ENCODE assay signal across 29 mouse cellular contexts in the genomic region with DNA sequence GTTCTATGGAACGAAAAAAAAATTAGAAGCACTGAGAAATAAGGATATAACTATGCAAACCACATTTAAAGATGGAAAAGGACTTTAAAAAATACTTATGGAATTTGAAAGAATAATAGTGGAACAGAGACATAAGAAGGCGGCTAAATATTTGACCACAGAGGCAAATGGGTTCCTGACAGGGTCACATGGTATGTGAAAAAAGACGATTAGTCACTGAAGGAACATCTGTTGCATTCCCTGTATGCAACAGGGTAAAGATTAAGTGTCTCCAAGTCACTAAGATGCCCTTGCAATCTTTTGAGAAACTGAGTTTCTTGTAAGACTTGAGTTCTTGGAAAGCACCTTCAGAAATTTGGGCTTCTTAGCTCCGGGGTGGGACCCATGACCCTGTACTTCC. TPM values are rescaled to one million over a fixed set of nuclear protein-coding genes. Genes with fewer than 3 reads are reported as not detected.
DNase-seq lines count a peak whose midpoint lies in the region; ATAC-seq and TF ChIP-seq lines count a peak whose summit lies in the region.
"Had no signal": no experiment of that assay in that cellular context is flagged by ENCODE, and none has a peak within 500 bp of the region (broad histone marks: within the 10 kb centered on the region; RNA-seq: fewer than 3 reads in every experiment).

No protein-coding gene starts in this region.

- WGBS in embryonic facial prominence, embryonic 15.5 days: 56% methylated on average over 4 of the region's 4 CpGs

- TF ChIP-seq CTCF in CH12.LX (conservative IDR thresholded peaks at IDR 0.05 in 1 of 2, IDR thresholded peaks at IDR 0.05 in 1 of 2; ENCODE audit: low read depth in 2 of 2, low read length in 2 of 2): no peak

- no peaks in the 10 kb centered on the region for H3K27me3 ChIP-seq in CH12.LX (replicated peaks)
- no peaks in the 10 kb centered on the region for H3K27me3 ChIP-seq in embryonic facial prominence, embryonic 15.5 days
- H3K27me3 ChIP-seq: embryonic facial prominence, embryonic 12.5 days; forebrain, embryonic 13.5 days; heart, embryonic 12.5 days; heart, embryonic 15.5 days; hindbrain, embryonic 15.5 days; intestine, embryonic 15.5 days had no signal

- TF ChIP-seq EP300 in CH12.LX (IDR thresholded peaks at IDR 0.05; ENCODE audit: low read length): no peak

- dilution Hi-C loops in CH12.LX (cut with MboI; ENCODE audit: extremely low pct_ligation_motif_present, extremely low pct_unique_long_range_greater_than_20kb, low sequenced_read_pairs): no loop called here

- no peak overlapping the region for H3K27ac ChIP-seq in CH12.LX (ENCODE audit: insufficient read depth, low read depth)
- peak overlapping the region; percentile 72; the same call in 1 of the 2 replicates for H3K27ac ChIP-seq in embryonic facial prominence, embryonic 15.5 days (replicated peaks)
- H3K27ac ChIP-seq: embryonic facial prominence, embryonic 12.5 days; forebrain, embryonic 13.5 days; gastrocnemius, adult 2 months; heart, embryonic 15.5 days; hindbrain, embryonic 12.5 days; hindbrain, embryonic 15.5 days; intestine, embryonic 15.5 days had no signal

- TF ChIP-seq POLR2A in CH12.LX (IDR thresholded peaks at IDR 0.05; ENCODE audit: low read depth, low read length): no peak

- H3K4me3 ChIP-seq in CH12.LX (replicated peaks in 1 of 3; ENCODE audit: low read depth in 2 of 3, low read length in 2 of 3, poor library complexity in 1 of 3): no peak overlapping the region
- no peak overlapping the region for H3K4me3 ChIP-seq in embryonic facial prominence, embryonic 15.5 days (replicated peaks)
- H3K4me3 ChIP-seq: embryonic facial prominence, embryonic 12.5 days; erythroblast, embryonic 14.5 days; forebrain, embryonic 13.5 days; gastrocnemius, adult 2 months; heart, embryonic 12.5 days; heart, embryonic 15.5 days; hindbrain, embryonic 12.5 days; hindbrain, embryonic 15.5 days; intestine, embryonic 15.5 days had no signal

- intact Hi-C loops in heart, postnatal 36 days (cut with DNase I): no loop called here

- peaks cover 20 to 32% of the 10 kb centered on the region in 2 experiments for H3K4me1 ChIP-seq in CH12.LX (ENCODE audit: control insufficient read depth in 1 of 2, insufficient read depth in 2 of 2)
- peaks cover 13% of the 10 kb centered on the region; the same call in 1 of the 2 replicates for H3K4me1 ChIP-seq in embryonic facial prominence, embryonic 15.5 days
- H3K4me1 ChIP-seq: embryonic facial prominence, embryonic 12.5 days; forebrain, embryonic 13.5 days; heart, embryonic 12.5 days; heart, embryonic 15.5 days; hindbrain, embryonic 12.5 days; hindbrain, embryonic 15.5 days; intestine, embryonic 15.5 days had no signal

- H3K36me3 ChIP-seq in CH12.LX (replicated peaks in 1 of 2; ENCODE audit: control insufficient read depth in 1 of 2, insufficient read depth in 1 of 2, low read length in 1 of 2): no peaks in the 10 kb centered on the region
- H3K36me3 ChIP-seq in embryonic facial prominence, embryonic 15.5 days: no peaks in the 10 kb centered on the region
- H3K36me3 ChIP-seq: embryonic facial prominence, embryonic 12.5 days; heart, embryonic 12.5 days; heart, embryonic 15.5 days; hindbrain, embryonic 12.5 days; hindbrain, embryonic 15.5 days; intestine, embryonic 15.5 days had no signal

- no peak overlapping the region for H3K4me2 ChIP-seq in CH12.LX (ENCODE audit: insufficient read depth, low read depth, poor library complexity, severe bottlenecking)
- H3K4me2 ChIP-seq in embryonic facial prominence, embryonic 15.5 days (replicated peaks): no peak overlapping the region
- H3K4me2 ChIP-seq: embryonic facial prominence, embryonic 12.5 days; forebrain, embryonic 13.5 days; heart, embryonic 12.5 days; heart, embryonic 15.5 days; hindbrain, embryonic 12.5 days; hindbrain, embryonic 15.5 days; intestine, embryonic 15.5 days had no signal

- no peak for ATAC-seq in embryonic facial prominence, embryonic 15.5 days (ENCODE audit: insufficient number of reproducible peaks, low FRiP score, low TSS enrichment, low read depth)
- ATAC-seq: forebrain, embryonic 13.5 days; forebrain, embryonic 16.5 days; intestine, embryonic 15.5 days had no signal

- no peak for TF ChIP-seq RAD21 in CH12.LX (IDR thresholded peaks at IDR 0.05; ENCODE audit: low read depth, low read length)

- no peak overlapping the region for H3K9ac ChIP-seq in CH12.LX (ENCODE audit: insufficient read depth, low read depth)
- H3K9ac ChIP-seq in embryonic facial prominence, embryonic 15.5 days: no peak overlapping the region
- H3K9ac ChIP-seq: embryonic facial prominence, embryonic 12.5 days; forebrain, embryonic 13.5 days; heart, embryonic 12.5 days; heart, embryonic 15.5 days; hindbrain, embryonic 12.5 days; hindbrain, embryonic 15.5 days; intestine, embryonic 15.5 days had no signal

- DNase-seq in heart, adult 11 months: peak; percentile 17
- DNase-seq in heart, postnatal 36 days: no peak
- no peak for DNase-seq in CH12.LX (ENCODE audit: extremely low read depth)
- no peak for DNase-seq in right cerebral cortex, postnatal 14 days
- no peak for DNase-seq in gastrocnemius, adult 18-20 months (ENCODE audit: low spot score)
- no peak for DNase-seq in layer of hippocampus, adult 9-10 months (ENCODE audit: low spot score)
- DNase-seq: adrenal gland, postnatal 10 days; adrenal gland, postnatal 36 days; cerebellum, adult 18-20 months; cerebellum, adult 9-10 months; cerebellum, postnatal 14 days; gastrocnemius, adult 2 months; gastrocnemius, postnatal 14 days; heart, adult 18-20 months; heart, postnatal 10 days; heart, postnatal 4 days; kidney, adult 11 months; kidney, adult 8-10 months had no signal

- H3K79me2 ChIP-seq in CH12.LX (replicated peaks; ENCODE audit: control insufficient read depth, extremely low read depth, insufficient read depth, poor library complexity, severe bottlenecking): no peaks in the 10 kb centered on the region

- in situ Hi-C loops in CH12.LX (cut with MboI; ENCODE audit: low pct_ligation_motif_present, low pct_unique_long_range_greater_than_20kb, low sequenced_read_pairs): no loop called here

- no peaks in the 10 kb centered on the region for H3K9me3 ChIP-seq in CH12.LX (replicated peaks; ENCODE audit: low read length)
- no peaks in the 10 kb centered on the region for H3K9me3 ChIP-seq in embryonic facial prominence, embryonic 15.5 days (replicated peaks)
- H3K9me3 ChIP-seq: embryonic facial prominence, embryonic 12.5 days; forebrain, embryonic 13.5 days; heart, embryonic 12.5 days; heart, embryonic 15.5 days; hindbrain, embryonic 12.5 days; hindbrain, embryonic 15.5 days; intestine, embryonic 15.5 days had no signal

TF ChIP-seq in CH12.LX, 34 proteins besides CTCF, POLR2A, EP300 and RAD21:
- TF ChIP-seq HCFC1 (IDR thresholded peaks at IDR 0.05; ENCODE audit: low read depth, low read length) (no peak), USF1 (IDR thresholded peaks at IDR 0.05; ENCODE audit: low read depth, low read length) (0 out of 2 replicates have a peak, but pooled peaks have one; percentile 16)
TF ChIP-seq in CH12.LX: peak in this region for 1.

RNA-seq across cellular contexts. Expression of gene Kcnj15, which starts 27.7 kb away (rescaled TPM):
- total RNA-seq in heart, postnatal 36 days (2021): 1 to 10 TPM; 1.6 to 2.1 TPM
- total RNA-seq in CH12.LX (2012; rRNA removed) (0.46 and 1.1 TPM in 2 replicates), CH12.LX (2014; rRNA removed) (0.19 and 0.51 TPM in 2 replicates)
- polyA plus RNA-seq in CH12.LX (2012; ENCODE audit: insufficient read length, low read depth): 0.11 and 0.37 TPM in 2 replicates
- 4.4 and 4.7 TPM in 2 replicates for polyA plus RNA-seq in embryonic facial prominence, embryonic 15.5 days (2015; fragmentation: Nextera tagmentation; extraction: Ambion mirVana)
- total RNA-seq in gastrocnemius, adult 18-20 months (2021): under 1 TPM; 0.11 to 0.43 TPM
- total RNA-seq: MEL had no signal
- polyA plus RNA-seq: forebrain, embryonic 16.5 days had no signal
